Mouse (Mus musculus) thymus, adult 2 months (tissue): ENCODE measurements around the gene Gpatch4.

Source experiments
- CTCF ChIP-seq: fragments of 200-500 bp; IDR thresholded peaks from 2 replicates; pipeline ENCODE4 v1.5.1; 2012; ENCODE audit warnings: mild to moderate bottlenecking, control low read depth, low read length, moderate library complexity, borderline replicate concordance; ENCODE audit not compliant: control insufficient read depth, poor library complexity, insufficient read depth; ENCODE audit errors: extremely low read depth
- POLR2A ChIP-seq: fragments of 200-500 bp; IDR thresholded peaks from 2 replicates; pipeline ENCODE4 v1.6.1; 2012; ENCODE audit warnings: mild to moderate bottlenecking, low read length, control low read depth, moderate library complexity; ENCODE audit not compliant: control insufficient read depth, poor library complexity, insufficient read depth; ENCODE audit errors: extremely low read depth

GRCm38 (mm10) chr3:88023192-88024074 is 19.5 kb upstream of the Gpatch4 start:
- TF ChIP-seq POLR2A (no peak), CTCF (no peak)
